Mouse (Mus musculus) intestine, postnatal 0 days (tissue): ENCODE data around the gene Nek8. TPM values are rescaled to one million over a fixed set of nuclear protein-coding genes. Genes with fewer than 3 reads are reported as not detected.

Experiments
- ATAC-seq: fragments of 200-750 bp; cut with Nextera tagmentation; 2 replicates; pipeline ENCODE4 v1.8.0; 2017; ENCODE audit warnings: mild to moderate bottlenecking, moderate TSS enrichment, moderate library complexity
- H3K27ac ChIP-seq: fragments of 300-500 bp; sonication (generic); 2 replicates; pipeline ENCODE4 v1.5.1; 2014; ENCODE audit warnings: mild to moderate bottlenecking, low read depth, low read length, moderate library complexity
- H3K27me3 ChIP-seq: fragments of 300-500 bp; sonication (generic); replicated peaks from 2 replicates; pipeline ENCODE4 v1.6.1; 2014; ENCODE audit warnings: low read length, mixed read lengths; ENCODE audit not compliant: control insufficient read depth, insufficient read depth
- H3K36me3 ChIP-seq: fragments of 300-500 bp; sonication (generic); 2 replicates; pipeline ENCODE4 v1.6.1; 2014; ENCODE audit warnings: mild to moderate bottlenecking, moderate library complexity; ENCODE audit not compliant: control insufficient read depth, insufficient read depth
- H3K4me1 ChIP-seq: fragments of 300-500 bp; sonication (generic); replicated peaks from 2 replicates; pipeline ENCODE4 v1.6.1; 2014; ENCODE audit warnings: antibody characterized with exemption, low read length, mixed read lengths; ENCODE audit not compliant: control insufficient read depth, insufficient read depth
- H3K4me2 ChIP-seq: fragments of 300-500 bp; sonication (generic); replicated peaks from 2 replicates; pipeline ENCODE4 v1.6.1; 2014; ENCODE audit warnings: low read depth, mild to moderate bottlenecking, moderate library complexity
- H3K4me3 ChIP-seq: fragments of 300-500 bp; sonication (generic); 2 replicates; pipeline ENCODE4 v1.5.1; 2014; ENCODE audit warnings: low read depth, low read length
- H3K9ac ChIP-seq: fragments of 300-500 bp; sonication (generic); 2 replicates; pipeline ENCODE4 v1.6.1; 2014; ENCODE audit warnings: mild to moderate bottlenecking, low read depth, low read length
- H3K9me3 ChIP-seq: fragments of 300-500 bp; sonication (generic); 2 replicates; pipeline ENCODE4 v1.6.1; 2016; ENCODE audit warnings: mixed run types; ENCODE audit not compliant: control insufficient read depth
- CTCF ChIP-seq: sonication (generic); IDR thresholded peaks from 2 replicates; pipeline ENCODE4 v1.5.1; 2016; ENCODE audit warnings: low read depth, mild to moderate bottlenecking, control low read depth, antibody characterized with exemption, moderate library complexity
- WGBS: fragments of 180-500 bp; shearing (Covaris S2); extraction: QIAGEN DNeasy Blood & Tissue Kit; methylation state at CpG from one replicate; pipeline ENCODE4 v1.1.7; 2014; 5-methylcytosine and 5-hydroxymethylcytosine counted together
- polyA plus RNA-seq: library from polyadenylated mRNA; unstranded; fragments of >200 nt; fragmentation: Nextera tagmentation; extraction: Ambion mirVana; gene quantifications from 2 replicates; pipeline ENCODE4 v1.2.1, GENCODE M21; 2015

The Nek8 gene
- polyA plus RNA-seq, 1 experiment from 2014 or later, result 5.8 TPM

DNA sequence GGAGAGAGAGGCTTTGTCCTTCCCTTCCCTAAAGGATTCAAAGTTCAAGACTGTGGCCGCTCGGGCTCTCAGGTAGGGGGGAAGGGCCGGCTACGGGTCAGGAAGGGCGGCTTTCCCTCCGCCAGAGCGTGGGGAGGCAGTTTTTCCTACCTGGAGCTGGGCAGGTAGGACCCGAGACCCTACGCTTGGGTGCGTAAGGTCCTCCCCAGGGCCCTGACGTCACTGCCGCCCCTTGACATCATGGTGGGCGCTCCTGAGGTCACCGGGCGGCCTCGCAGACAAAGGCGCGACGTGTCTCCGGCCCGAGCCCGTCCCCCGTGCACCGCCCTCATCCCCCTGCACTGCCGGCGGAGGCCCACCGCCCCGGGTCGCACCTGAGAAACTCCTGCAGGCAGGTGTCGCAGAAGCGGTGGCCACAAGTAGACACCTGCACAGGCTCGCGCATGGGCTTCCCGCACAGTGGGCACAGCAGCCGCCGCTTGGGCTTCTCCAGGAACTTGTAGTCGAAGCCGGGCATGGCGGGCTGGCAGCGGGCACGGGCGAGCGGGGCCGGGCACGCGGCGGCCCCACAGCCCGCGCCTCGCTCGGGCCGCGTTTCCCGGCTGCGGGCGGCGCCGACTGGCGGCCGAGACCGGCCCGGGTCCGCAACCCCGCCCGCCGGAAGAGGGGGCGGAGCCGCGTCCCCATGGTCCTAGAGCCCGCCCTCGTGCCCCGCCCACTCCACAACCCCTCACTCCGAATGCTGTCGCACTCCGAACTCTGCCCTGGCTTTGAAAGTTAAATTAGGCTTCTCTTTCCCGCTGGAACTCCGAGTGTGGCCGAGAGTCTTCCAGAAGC, 11.3 kb downstream of the Nek8 start, which contains the start of gene Traf4:
Gene Traf4, minus strand, starts transcription at position 666 of the 837 bp plus-strand sequence.
- under 1% methylated on average over 65 of the region's 78 CpGs for WGBS
- peak; percentile 74 for ATAC-seq
- Histone ChIP-seq H3K36me3 (peaks cover 21% of the 10 kb centered on the region), H3K4me1 (peaks cover 14% of the 10 kb centered on the region; the same call in 1 of the 2 replicates), H3K4me3 (peak within 1 kb of the TSS; percentile 88), H3K27ac (peak within 1 kb of the TSS; percentile 97), H3K9ac (peak within 1 kb of the TSS; percentile 88), H3K9me3 (no peaks in the 10 kb centered on the region), H3K27me3 (no peaks in the 10 kb centered on the region), H3K4me2 (peak within 1 kb of the TSS; percentile 89)
- peak; percentile 51 for TF ChIP-seq CTCF

GRCm38 (mm10) chr11:78164604-78164923, 11.9 kb downstream of the Nek8 start:
- Histone ChIP-seq H3K27me3 (no peaks in the 10 kb centered on the region), H3K9ac (peak overlapping the region; percentile 88), H3K4me1 (peaks cover 14% of the 10 kb centered on the region; the same call in 1 of the 2 replicates), H3K36me3 (peaks cover 27% of the 10 kb centered on the region), H3K4me2 (peak overlapping the region; percentile 89), H3K27ac (peak overlapping the region; percentile 97), H3K4me3 (peak overlapping the region; percentile 88), H3K9me3 (no peaks in the 10 kb centered on the region)
- under 1% methylated on average over 14 of the region's 14 CpGs for WGBS
- no peak for TF ChIP-seq CTCF
- ATAC-seq, result no peak

DNA sequence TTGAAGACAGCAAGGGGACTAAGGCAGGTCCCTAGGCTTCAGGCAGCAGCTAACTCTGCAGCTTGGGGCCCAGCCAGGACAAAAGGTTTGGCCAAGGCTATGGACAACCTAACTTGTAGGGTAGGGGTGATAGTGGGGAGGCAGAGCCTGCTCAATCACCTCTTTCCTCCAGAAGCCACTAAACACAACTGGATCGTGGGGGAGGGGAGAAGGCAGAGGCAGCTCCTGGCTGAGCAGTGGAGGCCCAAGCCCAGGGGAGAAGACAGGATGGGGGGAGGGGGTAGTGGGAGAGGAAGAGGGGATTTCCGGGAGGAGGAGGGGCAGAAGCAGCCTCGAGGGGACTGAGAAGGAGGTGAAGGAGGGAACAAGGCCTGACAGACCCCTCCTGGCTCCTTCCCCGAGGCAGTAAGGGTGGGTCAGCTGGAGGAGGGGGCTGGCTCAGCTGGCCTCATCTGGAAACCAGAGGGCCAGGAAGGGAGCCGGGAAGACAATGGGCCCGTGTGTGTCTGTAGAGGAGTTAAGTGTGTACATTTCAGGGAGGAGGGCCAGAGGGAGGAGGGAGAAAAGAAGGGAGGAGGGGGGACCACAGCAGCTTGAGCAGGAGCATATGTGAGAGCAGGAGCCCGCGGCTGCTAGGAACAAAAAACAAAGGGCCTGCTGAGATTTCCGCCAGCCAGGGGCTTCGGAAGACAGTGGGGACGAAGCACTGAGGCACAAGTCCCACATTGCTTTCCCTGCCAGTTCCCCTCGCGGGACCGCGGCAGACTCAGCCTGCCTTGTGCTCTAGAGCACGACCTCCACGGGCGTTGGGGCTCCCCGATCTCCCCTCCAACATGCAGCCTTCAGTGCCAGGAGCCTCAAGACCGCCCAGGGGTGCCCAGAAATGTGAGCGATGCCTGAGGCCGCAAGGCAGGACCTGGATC, 12.5 kb downstream of the Nek8 start:
- peaks cover 30% of the 10 kb centered on the region for H3K36me3 ChIP-seq
- H3K27ac ChIP-seq, result peak overlapping the region; percentile 97
- no peaks in the 10 kb centered on the region for H3K9me3 ChIP-seq
- under 1% methylated on average over 22 of the region's 22 CpGs for WGBS
- no peak for ATAC-seq
- TF ChIP-seq CTCF, result no peak
- peak overlapping the region; percentile 88 for H3K4me3 ChIP-seq
- peak overlapping the region; percentile 89 for H3K4me2 ChIP-seq
- H3K4me1 ChIP-seq, result peaks cover 14% of the 10 kb centered on the region; the same call in 1 of the 2 replicates
- H3K9ac ChIP-seq, result peak overlapping the region; percentile 88
- no peaks in the 10 kb centered on the region for H3K27me3 ChIP-seq

GRCm38 (mm10) chr11:78163045-78163444, 13.4 kb downstream of the Nek8 start:
- ATAC-seq, result no peak
- peaks cover 38% of the 10 kb centered on the region for H3K36me3 ChIP-seq
- peaks cover 14% of the 10 kb centered on the region; the same call in 1 of the 2 replicates for H3K4me1 ChIP-seq
- H3K4me2 ChIP-seq, result peak overlapping the region; percentile 89
- WGBS, result 72% methylated on average over 2 of the region's 2 CpGs
- H3K27me3 ChIP-seq, result no peaks in the 10 kb centered on the region
- peak overlapping the region; percentile 88; the same call in 1 of the 2 replicates for H3K4me3 ChIP-seq
- H3K9me3 ChIP-seq, result no peaks in the 10 kb centered on the region
- TF ChIP-seq CTCF, result no peak
- peak overlapping the region; percentile 88 for H3K9ac ChIP-seq
- H3K27ac ChIP-seq, result peak overlapping the region; percentile 97; the same call in 1 of the 2 replicates

- peaks cover 44% of the 10 kb centered on the region for H3K36me3 ChIP-seq
- H3K4me1 ChIP-seq, result peaks cover 14% of the 10 kb centered on the region; the same call in 1 of the 2 replicates
- ATAC-seq, result no peak
- H3K27me3 ChIP-seq, result no peaks in the 10 kb centered on the region
- no peak for TF ChIP-seq CTCF
- peak overlapping the region; percentile 89 for H3K4me2 ChIP-seq
- no peak overlapping the region for H3K4me3 ChIP-seq
- no peak overlapping the region for H3K27ac ChIP-seq
- no peaks in the 10 kb centered on the region for H3K9me3 ChIP-seq
- WGBS, result 60% methylated on average over 6 of the region's 6 CpGs
- H3K9ac ChIP-seq, result no peak overlapping the region
Observed at GRCm38 (mm10) chr11:78162504-78162903, 14.0 kb downstream of the Nek8 start.

DNA sequence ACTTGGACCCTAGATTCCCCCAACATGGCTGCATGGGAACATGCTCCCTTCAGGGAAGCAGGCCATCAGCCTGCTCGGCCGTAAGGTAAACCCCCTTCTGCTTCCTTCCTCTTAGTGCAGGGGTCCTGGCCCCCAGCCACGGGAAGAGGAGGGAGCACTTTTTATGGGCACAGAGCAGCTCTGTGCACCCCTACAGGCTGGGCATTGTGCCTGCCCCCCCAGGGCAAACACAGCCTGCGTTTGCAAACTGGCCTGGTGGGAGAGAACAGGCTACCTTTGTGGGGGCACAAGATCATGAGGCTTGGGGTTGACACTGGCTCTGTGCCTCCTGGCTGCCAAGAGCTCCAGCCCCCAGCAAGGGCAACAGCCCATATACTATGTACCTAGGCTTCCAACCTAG, 14.5 kb downstream of the Nek8 start:
- no peak overlapping the region for H3K4me3 ChIP-seq
- 0 out of 2 replicates have a peak overlapping the region, but pooled peaks have one; percentile 89 for H3K4me2 ChIP-seq
- WGBS, result 54% methylated on average over 4 of the region's 4 CpGs
- H3K4me1 ChIP-seq, result peaks cover 14% of the 10 kb centered on the region; the same call in 1 of the 2 replicates
- H3K27me3 ChIP-seq, result no peaks in the 10 kb centered on the region
- ATAC-seq, result no peak
- no peak overlapping the region for H3K9ac ChIP-seq
- no peak overlapping the region for H3K27ac ChIP-seq
- no peak for TF ChIP-seq CTCF
- H3K36me3 ChIP-seq, result peaks cover 46% of the 10 kb centered on the region
- no peaks in the 10 kb centered on the region for H3K9me3 ChIP-seq
